Comparison of ENCODE assay signal across 8 mouse cellular contexts in genomic region chr6:86522001-86522911, GRCm38 (mm10). TPM values are rescaled to one million over a fixed set of nuclear protein-coding genes. Genes with fewer than 3 reads are reported as not detected.
DNase-seq lines count a peak whose midpoint lies in the region; ATAC-seq lines count a peak whose summit lies in the region.

No protein-coding gene starts in this region.

- no peaks in the 10 kb centered on the region for H3K9me3 ChIP-seq in kidney, embryonic 16.5 days (ENCODE audit: low read length)
- no peaks in the 10 kb centered on the region for H3K9me3 ChIP-seq in forebrain, embryonic 10.5 days
- no peaks in the 10 kb centered on the region for H3K9me3 ChIP-seq in limb, embryonic 13.5 days
- no peaks in the 10 kb centered on the region for H3K9me3 ChIP-seq in stomach, embryonic 16.5 days (replicated peaks; ENCODE audit: control insufficient read depth, low read length)

- peaks cover 15% of the 10 kb centered on the region for H3K4me1 ChIP-seq in kidney, embryonic 16.5 days (ENCODE audit: insufficient read depth, low read length)
- H3K4me1 ChIP-seq in forebrain, embryonic 10.5 days, result peaks cover 21% of the 10 kb centered on the region
- peaks cover 16% of the 10 kb centered on the region for H3K4me1 ChIP-seq in limb, embryonic 13.5 days
- H3K4me1 ChIP-seq in stomach, embryonic 16.5 days (ENCODE audit: control insufficient read depth, insufficient read depth, low read length), result peaks cover 9% of the 10 kb centered on the region

- no peak overlapping the region for H3K9ac ChIP-seq in kidney, embryonic 16.5 days (replicated peaks; ENCODE audit: low read length)
- H3K9ac ChIP-seq in limb, embryonic 13.5 days, result 0 out of 2 replicates have a peak overlapping the region, but pooled peaks have one; percentile 39
- H3K9ac ChIP-seq in stomach, embryonic 16.5 days (ENCODE audit: low read length), result no peak overlapping the region

- peak overlapping the region; percentile 70 for H3K4me2 ChIP-seq in kidney, embryonic 16.5 days (replicated peaks; ENCODE audit: low read depth, low read length)
- peak overlapping the region; percentile 91 for H3K4me2 ChIP-seq in limb, embryonic 13.5 days (replicated peaks)
- H3K4me2 ChIP-seq in stomach, embryonic 16.5 days (ENCODE audit: low read depth, low read length), result peak overlapping the region; percentile 70; the same call in 1 of the 2 replicates

- WGBS in kidney, embryonic 16.5 days, result 84% methylated on average over 5 of the region's 5 CpGs
- WGBS in forebrain, embryonic 10.5 days, result 76% methylated on average over 5 of the region's 5 CpGs
- 85% methylated on average over 5 of the region's 5 CpGs for WGBS in limb, embryonic 13.5 days
- 81% methylated on average over 5 of the region's 5 CpGs for WGBS in stomach, embryonic 16.5 days

- H3K36me3 ChIP-seq in kidney, embryonic 16.5 days (ENCODE audit: insufficient read depth, low read length), result peaks cover 19% of the 10 kb centered on the region
- peaks cover 42% of the 10 kb centered on the region for H3K36me3 ChIP-seq in forebrain, embryonic 10.5 days (replicated peaks)
- peaks cover 28% of the 10 kb centered on the region for H3K36me3 ChIP-seq in limb, embryonic 13.5 days
- no peaks in the 10 kb centered on the region for H3K36me3 ChIP-seq in stomach, embryonic 16.5 days (ENCODE audit: control insufficient read depth, insufficient read depth, low read length)

- H3K27ac ChIP-seq in kidney, embryonic 16.5 days (ENCODE audit: low read length), result peak overlapping the region; percentile 92
- no peak overlapping the region for H3K27ac ChIP-seq in forebrain, embryonic 10.5 days
- no peak overlapping the region for H3K27ac ChIP-seq in limb, embryonic 13.5 days
- H3K27ac ChIP-seq in stomach, embryonic 16.5 days (ENCODE audit: low read length), result no peak overlapping the region; the same call in 1 of the 2 replicates

- H3K4me3 ChIP-seq in kidney, embryonic 16.5 days (ENCODE audit: low read length), result no peak overlapping the region; the same call in 1 of the 2 replicates
- peak overlapping the region; percentile 98 for H3K4me3 ChIP-seq in forebrain, embryonic 10.5 days
- peak overlapping the region; percentile 99; the same call in 1 of the 2 replicates for H3K4me3 ChIP-seq in limb, embryonic 13.5 days
- no peak overlapping the region for H3K4me3 ChIP-seq in stomach, embryonic 16.5 days (replicated peaks; ENCODE audit: low read length)

- intact Hi-C loops in left cerebral cortex, postnatal 14 days (cut with DNase I), result loop anchor here (5.0 kb wide), 1 partner anchor 35 kb away; no protein-coding TSS in a partner anchor

- no peak for DNase-seq in kidney, adult 11 months
- DNase-seq in forebrain, embryonic 10.5 days (ENCODE audit: extremely low spot score, low spot score), result no peak
- DNase-seq in spleen, postnatal 14 days (ENCODE audit: low spot score in 2 of 2), result no peak
- no peak for DNase-seq in left cerebral cortex, postnatal 14 days (ENCODE audit: low spot score in 2 of 2)
- DNase-seq in left cerebral cortex, adult 9 months (ENCODE audit: low spot score in 2 of 2), result no peak

- ATAC-seq in kidney, embryonic 16.5 days (ENCODE audit: low FRiP score, low TSS enrichment), result no peak
- ATAC-seq in limb, embryonic 13.5 days (ENCODE audit: low FRiP score, low read depth), result no peak
- ATAC-seq in stomach, embryonic 16.5 days (ENCODE audit: insufficient read depth, low FRiP score), result no peak

- H3K27me3 ChIP-seq in kidney, embryonic 16.5 days (ENCODE audit: insufficient read depth, low read length), result no peaks in the 10 kb centered on the region
- no peaks in the 10 kb centered on the region for H3K27me3 ChIP-seq in forebrain, embryonic 10.5 days (ENCODE audit: poor library complexity, severe bottlenecking)
- no peaks in the 10 kb centered on the region for H3K27me3 ChIP-seq in limb, embryonic 13.5 days
- H3K27me3 ChIP-seq in stomach, embryonic 16.5 days (ENCODE audit: control insufficient read depth, insufficient read depth, low read length), result no peaks in the 10 kb centered on the region

RNA-seq across cellular contexts. Expression of gene Pcbp1, which starts 3.9 kb away (rescaled TPM):
- polyA plus RNA-seq in kidney, embryonic 16.5 days (2015; fragmentation: Nextera tagmentation; extraction: Ambion mirVana), result 195 and 234 TPM in 2 replicates
- polyA plus RNA-seq in forebrain, embryonic 10.5 days (2016; fragmentation: Nextera tagmentation; extraction: Ambion mirVana), result 305 and 358 TPM in 2 replicates
- 454 and 479 TPM in 2 replicates for polyA plus RNA-seq in limb, embryonic 13.5 days (2015; fragmentation: Nextera tagmentation; extraction: Ambion mirVana)
- polyA plus RNA-seq in stomach, embryonic 16.5 days (2015; fragmentation: Nextera tagmentation; extraction: Ambion mirVana), result 177 and 197 TPM in 2 replicates
- total RNA-seq in left cerebral cortex, postnatal 14 days (2021), result 100 to 1,000 TPM; 182 to 190 TPM

Comparison
In these comparisons a context has a peak if more than half of its experiments do, and no peak if none do; other contexts are left out.
1. H3K4me3 ChIP-seq: peak in forebrain, embryonic 10.5 days (single experiment) and limb, embryonic 13.5 days (single experiment); none in kidney, embryonic 16.5 days (single experiment) and stomach, embryonic 16.5 days (single experiment).
2. Peak in every context shown above with its lines, with median percentiles within 50 percentile points of each other: H3K4me2 ChIP-seq.